Mouse (Mus musculus): ENCODE data around the gene Lrrc74b. TPM values are rescaled to one million over a fixed set of nuclear protein-coding genes. Genes with fewer than 3 reads are reported as not detected.
"Not testable (repeated sequence)": the region's sequence is repeated elsewhere in the genome, so short reads cannot be mapped to it uniquely, and the experiment has no call there.

Gene Lrrc74b
- total and polyA plus RNA-seq, 2 experiments from 2014 or later: 2.0 to 2.3 TPM

- under 1% methylated on average over 10 of the region's 10 CpGs for WGBS
- no peak for TF ChIP-seq CTCF (IDR thresholded peaks at IDR 0.05; ENCODE audit: low read depth)
- Histone ChIP-seq H3K4me3 (ENCODE audit: low read length) (peak within 1 kb of the TSS; percentile 23), H3K27me3 (ENCODE audit: insufficient read depth, low read length) (no peaks in the 10 kb centered on the region), H3K36me3 (ENCODE audit: insufficient read depth, low read length) (no peaks in the 10 kb centered on the region), H3K4me2 (ENCODE audit: low read depth, low read length) (peak within 1 kb of the TSS; percentile 51), H3K9ac (replicated peaks; ENCODE audit: low read length) (peak within 1 kb of the TSS; percentile 35), H3K9me3 (ENCODE audit: low read length) (no peaks in the 10 kb centered on the region), H3K27ac (peak within 1 kb of the TSS; percentile 64), H3K4me1 (ENCODE audit: insufficient read depth, low read length) (peaks cover 16% of the 10 kb centered on the region; the same call in 1 of the 2 replicates)
- DNase-seq (ENCODE audit: low spot score): peak; percentile 62
- peak; percentile 68 for ATAC-seq
Measured at GRCm38 (mm10) chr16:17561751-17562208, 733 bp upstream of the Lrrc74b start, which contains the start of gene P2rx6. Gene P2rx6 (plus strand): TSS chr16:17561885.

DNA sequence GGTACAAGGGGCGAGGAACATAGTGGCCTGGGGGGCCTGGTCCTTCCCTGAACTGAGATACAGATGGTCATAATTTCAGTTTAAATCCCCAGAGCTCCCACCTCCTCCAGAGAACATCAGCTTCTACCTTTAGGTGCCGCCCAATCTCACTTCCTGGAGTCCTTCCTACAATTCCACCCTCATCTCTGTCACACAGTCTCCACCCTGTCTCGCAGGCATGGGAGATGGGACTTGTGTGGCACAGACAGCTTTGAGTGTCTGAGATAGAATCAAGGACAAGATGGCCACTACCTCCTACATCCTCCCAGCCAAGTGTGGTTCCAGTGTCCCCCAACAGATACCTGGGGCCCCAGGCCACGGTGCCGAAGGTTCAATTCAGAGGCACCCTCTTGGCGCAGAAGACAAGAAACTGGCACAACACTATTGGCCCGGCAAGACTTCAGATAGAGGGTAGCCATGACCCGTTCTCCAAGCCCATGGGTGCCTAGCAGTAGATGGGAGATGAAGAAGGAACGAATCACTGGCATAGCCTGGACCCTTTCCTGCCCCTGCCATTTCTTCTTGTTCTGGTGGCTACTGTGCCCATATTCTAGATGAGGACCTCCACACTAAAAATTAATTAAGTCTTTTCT is 1.5 kb downstream of the Lrrc74b start:
- H3K4me2 ChIP-seq (ENCODE audit: low read depth, low read length): no peak overlapping the region

DNA sequence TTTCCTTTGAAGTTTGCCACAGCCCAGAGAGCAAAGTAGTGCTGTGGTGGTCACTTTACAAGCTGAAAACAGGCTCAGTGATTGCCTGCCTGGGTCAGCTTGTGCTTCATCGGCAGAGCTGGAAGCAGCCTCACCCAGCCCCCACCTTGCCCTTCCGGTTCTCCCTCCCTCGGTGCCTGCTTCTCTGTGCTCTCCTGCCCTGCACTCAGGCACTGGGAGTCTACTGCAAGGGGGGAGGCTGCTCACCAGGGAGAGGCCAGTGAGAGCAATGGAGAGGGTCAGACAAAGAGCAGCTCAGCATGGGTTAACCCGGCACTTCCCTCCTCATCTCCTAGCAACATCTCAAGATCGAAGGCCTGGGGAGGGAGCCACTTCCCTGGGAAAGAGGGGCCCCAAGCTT is 2.2 kb downstream of the Lrrc74b start:
- WGBS: 0% methylated on average over 5 of the region's 5 CpGs
- no peak for ATAC-seq
- no peak overlapping the region for H3K9ac ChIP-seq (replicated peaks; ENCODE audit: low read length)

More for the DNA sequence above, 1.5 kb downstream of the Lrrc74b start:
- no peak for ATAC-seq
- Histone ChIP-seq H3K4me3 (ENCODE audit: low read length) (no peak overlapping the region), H3K36me3 (ENCODE audit: insufficient read depth, low read length) (no peaks in the 10 kb centered on the region), H3K27me3 (ENCODE audit: insufficient read depth, low read length) (no peaks in the 10 kb centered on the region), H3K4me1 (ENCODE audit: insufficient read depth, low read length) (peaks cover 16% of the 10 kb centered on the region; the same call in 1 of the 2 replicates), H3K9me3 (ENCODE audit: low read length) (no peaks in the 10 kb centered on the region), H3K27ac (no peak overlapping the region), H3K9ac (replicated peaks; ENCODE audit: low read length) (no peak overlapping the region)
- WGBS: 68% methylated on average over 9 of the region's 9 CpGs
- TF ChIP-seq CTCF (IDR thresholded peaks at IDR 0.05; ENCODE audit: low read depth): no peak
- no peak for DNase-seq (ENCODE audit: low spot score)

GRCm38 (mm10) chr16:17557947-17558480 is 3.0 kb downstream of the Lrrc74b start:
- ATAC-seq (peak; percentile 37; the same call in 1 of the 2 replicates), DNase-seq (ENCODE audit: low spot score) (peak; percentile 81)
- Histone ChIP-seq H3K27ac (no peak overlapping the region), H3K4me1 (ENCODE audit: insufficient read depth, low read length) (peaks cover 16% of the 10 kb centered on the region; the same call in 1 of the 2 replicates), H3K27me3 (ENCODE audit: insufficient read depth, low read length) (no peaks in the 10 kb centered on the region), H3K36me3 (ENCODE audit: insufficient read depth, low read length) (no peaks in the 10 kb centered on the region), H3K9ac (replicated peaks; ENCODE audit: low read length) (no peak overlapping the region), H3K9me3 (ENCODE audit: low read length) (no peaks in the 10 kb centered on the region), H3K4me3 (ENCODE audit: low read length) (no peak overlapping the region), H3K4me2 (ENCODE audit: low read depth, low read length) (0 out of 2 replicates have a peak overlapping the region, but pooled peaks have one; percentile 6)
- TF ChIP-seq CTCF (IDR thresholded peaks at IDR 0.05; ENCODE audit: low read depth): peak; percentile 99
- 0% methylated on average over 5 of the region's 5 CpGs for WGBS

More for the DNA sequence above, 2.2 kb downstream of the Lrrc74b start:
- no peaks in the 10 kb centered on the region for H3K27me3 ChIP-seq (ENCODE audit: insufficient read depth, low read length)
- H3K27ac ChIP-seq: no peak overlapping the region
- no peak for DNase-seq (ENCODE audit: low spot score)
- no peaks in the 10 kb centered on the region for H3K36me3 ChIP-seq (ENCODE audit: insufficient read depth, low read length)
- TF ChIP-seq CTCF (IDR thresholded peaks at IDR 0.05; ENCODE audit: low read depth): no peak
- peak overlapping the region; percentile 6; the same call in 1 of the 2 replicates for H3K4me2 ChIP-seq (ENCODE audit: low read depth, low read length)
- peaks cover 16% of the 10 kb centered on the region; the same call in 1 of the 2 replicates for H3K4me1 ChIP-seq (ENCODE audit: insufficient read depth, low read length)
- H3K9me3 ChIP-seq (ENCODE audit: low read length): no peaks in the 10 kb centered on the region
- H3K4me3 ChIP-seq (ENCODE audit: low read length): no peak overlapping the region

- WGBS: 63% methylated on average over 4 of the region's 4 CpGs
- Histone ChIP-seq H3K4me2 (ENCODE audit: low read depth, low read length) (no peak overlapping the region), H3K9ac (replicated peaks; ENCODE audit: low read length) (no peak overlapping the region), H3K36me3 (ENCODE audit: insufficient read depth, low read length) (no peaks in the 10 kb centered on the region), H3K27ac (no peak overlapping the region), H3K4me3 (ENCODE audit: low read length) (no peak overlapping the region), H3K9me3 (ENCODE audit: low read length) (no peaks in the 10 kb centered on the region), H3K4me1 (ENCODE audit: insufficient read depth, low read length) (peaks cover 15% of the 10 kb centered on the region; the same call in 1 of the 2 replicates), H3K27me3 (ENCODE audit: insufficient read depth, low read length) (no peaks in the 10 kb centered on the region)
- no peak for TF ChIP-seq CTCF (IDR thresholded peaks at IDR 0.05; ENCODE audit: low read depth)
- ATAC-seq: no peak
- no peak for DNase-seq (ENCODE audit: low spot score)
Measured at GRCm38 (mm10) chr16:17556907-17557306, 4.1 kb downstream of the Lrrc74b start.

GRCm38 (mm10) chr16:17556180-17556579 is 4.9 kb downstream of the Lrrc74b start:
- TF ChIP-seq CTCF (IDR thresholded peaks at IDR 0.05; ENCODE audit: low read depth): no peak
- 84% methylated on average over 4 of the region's 4 CpGs for WGBS
- H3K36me3 ChIP-seq (ENCODE audit: insufficient read depth, low read length): no peaks in the 10 kb centered on the region
- H3K27me3 ChIP-seq (ENCODE audit: insufficient read depth, low read length): no peaks in the 10 kb centered on the region
- H3K9me3 ChIP-seq (ENCODE audit: low read length): no peaks in the 10 kb centered on the region
- H3K4me3 ChIP-seq (ENCODE audit: low read length): no peak overlapping the region
- peaks cover 8% of the 10 kb centered on the region; the same call in 1 of the 2 replicates for H3K4me1 ChIP-seq (ENCODE audit: insufficient read depth, low read length)
- no peak overlapping the region for H3K4me2 ChIP-seq (ENCODE audit: low read depth, low read length)
- DNase-seq (ENCODE audit: low spot score) (no peak), ATAC-seq (no peak)
- no peak overlapping the region for H3K27ac ChIP-seq
- no peak overlapping the region for H3K9ac ChIP-seq (replicated peaks; ENCODE audit: low read length)

GRCm38 (mm10) chr16:17554702-17555101 is 6.3 kb downstream of the Lrrc74b start:
- not testable (repeated sequence) for H3K9ac ChIP-seq (replicated peaks; ENCODE audit: low read length); H3K4me3 ChIP-seq (ENCODE audit: low read length); H3K4me1 ChIP-seq (ENCODE audit: insufficient read depth, low read length); H3K36me3 ChIP-seq (ENCODE audit: insufficient read depth, low read length); DNase-seq (ENCODE audit: low spot score); H3K27me3 ChIP-seq (ENCODE audit: insufficient read depth, low read length); H3K4me2 ChIP-seq (ENCODE audit: low read depth, low read length); H3K9me3 ChIP-seq (ENCODE audit: low read length); ATAC-seq
- 24% methylated on average over 4 of the region's 4 CpGs for WGBS
- H3K27ac ChIP-seq: peak overlapping the region; percentile 65; the same call in 1 of the 2 replicates
